Mouse (Mus musculus): Measurements from ENCODE around the gene Iqcf3. TPM values are rescaled to one million over a fixed set of nuclear protein-coding genes. Genes with fewer than 3 reads are reported as not detected.

Iqcf3 gene
- polyA plus RNA-seq, 1 experiment from 2014 or later, result not detected

DNA sequence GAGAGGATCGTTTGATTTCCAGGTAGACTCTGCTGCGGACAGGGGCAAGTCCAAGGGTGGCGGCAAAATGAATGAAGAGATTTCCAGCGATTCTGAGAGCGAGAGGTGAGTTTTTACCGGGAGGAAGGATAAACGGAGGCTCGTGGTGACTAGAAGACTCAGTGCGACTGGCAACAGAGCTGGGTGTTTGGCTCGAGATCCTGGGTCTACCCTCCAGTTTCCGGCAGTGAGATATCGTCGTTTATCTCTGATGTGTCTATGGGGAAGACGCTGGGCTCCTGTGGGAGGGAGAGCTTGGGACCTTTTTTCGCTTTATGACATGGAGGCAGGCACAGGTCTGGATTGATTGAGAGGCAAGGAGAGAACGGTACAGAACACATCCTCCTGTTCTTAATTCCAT is 83.8 kb downstream of the Iqcf3 start:
- ATAC-seq (replicated peaks; ENCODE audit: extremely low read depth, insufficient read depth, low FRiP score), result no peak
- no peak overlapping the region for H3K27ac ChIP-seq (ENCODE audit: low read length)

DNA sequence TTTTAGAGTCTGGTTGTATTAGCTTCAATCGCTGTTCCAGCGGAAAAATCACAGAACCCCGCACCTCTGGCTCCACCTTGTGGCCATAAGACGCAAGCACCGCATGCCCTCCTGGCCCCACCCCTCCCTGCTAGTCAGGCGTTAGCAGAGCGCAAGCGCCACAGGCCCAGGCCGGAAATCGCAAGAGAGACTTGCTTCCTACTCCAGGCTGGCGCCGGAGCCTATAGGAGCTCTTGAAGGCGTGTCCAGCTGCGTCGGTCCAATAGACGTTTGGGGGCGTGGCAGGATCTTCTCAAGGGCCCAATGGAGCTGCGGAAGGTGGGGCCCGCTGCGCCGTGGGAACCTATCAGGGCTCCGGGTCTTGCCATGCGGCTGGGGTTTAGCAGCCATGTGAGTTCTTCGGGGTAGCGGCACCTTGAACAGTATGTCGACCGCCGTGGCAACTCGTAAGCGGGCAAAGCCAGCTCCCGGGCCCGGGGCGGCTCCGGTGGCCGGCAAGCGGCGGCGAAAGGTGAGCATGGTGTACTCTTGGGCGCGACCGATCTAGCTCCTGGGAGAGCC is 84.4 kb downstream of the Iqcf3 start, which contains the start of gene Parp3:
Gene Parp3 (minus strand): TSS at position 26 of the 561 bp plus-strand sequence.
- ATAC-seq (replicated peaks; ENCODE audit: extremely low read depth, insufficient read depth, low FRiP score), result peak; percentile 98
- H3K9ac ChIP-seq (ENCODE audit: low read length), result peak within 1 kb of the TSS; percentile 64
- H3K9me3 ChIP-seq (replicated peaks; ENCODE audit: control insufficient read depth, low read length), result no peaks in the 10 kb centered on the region
- peak within 1 kb of the TSS; percentile 78 for H3K27ac ChIP-seq (ENCODE audit: low read length)
- H3K4me2 ChIP-seq (ENCODE audit: low read depth, low read length), result peak within 1 kb of the TSS; percentile 99
- peak within 1 kb of the TSS; percentile 62 for H3K4me3 ChIP-seq (ENCODE audit: low read length)
- no peaks in the 10 kb centered on the region for H3K27me3 ChIP-seq (ENCODE audit: control insufficient read depth, insufficient read depth, low read length)
- H3K36me3 ChIP-seq (ENCODE audit: control insufficient read depth, insufficient read depth), result peaks cover 13% of the 10 kb centered on the region
- 0% methylated on average over 41 of the region's 41 CpGs for WGBS
- H3K4me1 ChIP-seq (ENCODE audit: control insufficient read depth, insufficient read depth, low read length), result peaks cover 27% of the 10 kb centered on the region

More for the DNA sequence above, 83.8 kb downstream of the Iqcf3 start:
- peak overlapping the region; percentile 62 for H3K4me3 ChIP-seq (ENCODE audit: low read length)
- peak overlapping the region; percentile 62 for H3K9ac ChIP-seq (ENCODE audit: low read length)
- H3K9me3 ChIP-seq (replicated peaks; ENCODE audit: control insufficient read depth, low read length), result no peaks in the 10 kb centered on the region
- peak overlapping the region; percentile 99 for H3K4me2 ChIP-seq (ENCODE audit: low read depth, low read length)
- H3K4me1 ChIP-seq (ENCODE audit: control insufficient read depth, insufficient read depth, low read length), result peaks cover 27% of the 10 kb centered on the region
- H3K36me3 ChIP-seq (ENCODE audit: control insufficient read depth, insufficient read depth), result peaks cover 13% of the 10 kb centered on the region
- no peaks in the 10 kb centered on the region for H3K27me3 ChIP-seq (ENCODE audit: control insufficient read depth, insufficient read depth, low read length)
- WGBS, result 1% methylated on average over 16 of the region's 16 CpGs

DNA sequence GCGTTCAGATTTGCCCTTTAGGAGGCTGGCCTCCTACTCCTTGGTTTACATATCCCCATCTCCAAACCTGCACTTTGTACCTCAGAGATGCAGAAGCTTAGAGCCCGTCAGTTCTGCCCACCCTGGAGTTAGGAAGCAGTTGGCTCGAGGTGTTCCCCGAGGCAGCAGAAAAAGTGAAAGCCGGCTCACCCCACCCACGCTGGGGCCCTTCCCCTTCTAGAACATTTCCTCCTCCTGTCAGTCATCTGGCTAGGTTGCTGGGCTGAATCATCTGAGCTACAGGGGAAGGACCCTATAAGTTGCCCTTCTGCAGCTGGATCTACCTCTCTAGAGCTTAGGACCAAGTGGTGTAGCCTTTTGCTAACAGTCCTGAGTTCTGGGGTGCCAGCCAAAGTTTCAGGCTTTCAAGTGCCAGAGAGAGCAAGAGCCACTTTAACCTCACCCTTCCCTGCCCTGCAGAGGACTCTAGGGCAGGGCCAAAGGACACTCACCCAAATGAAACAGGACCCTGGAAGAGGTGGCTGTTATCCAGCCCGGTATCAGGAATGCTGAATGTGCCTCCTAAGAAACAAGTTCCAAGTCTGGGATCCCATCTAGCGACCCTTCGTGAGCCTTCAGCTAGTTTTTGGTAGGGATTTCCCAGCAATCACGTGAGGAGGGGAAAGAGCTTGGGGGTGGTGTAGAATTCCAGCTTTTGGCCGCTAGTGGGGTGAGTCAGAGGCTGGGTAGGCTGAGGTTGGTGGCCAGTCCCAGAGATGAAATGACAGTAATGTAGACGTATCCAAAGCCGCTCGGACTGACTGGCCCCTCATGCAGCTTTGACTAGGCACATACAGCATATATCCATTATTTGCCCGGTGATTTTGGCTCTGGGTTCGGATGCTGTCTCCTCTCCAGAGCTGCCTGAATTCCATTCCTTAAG is 85.2 kb downstream of the Iqcf3 start:
- peaks cover 7% of the 10 kb centered on the region for H3K36me3 ChIP-seq (ENCODE audit: control insufficient read depth, insufficient read depth)
- peak overlapping the region; percentile 64 for H3K9ac ChIP-seq (ENCODE audit: low read length)
- H3K4me3 ChIP-seq (ENCODE audit: low read length), result peak overlapping the region; percentile 34
- 21% methylated on average over 16 of the region's 16 CpGs for WGBS
- ATAC-seq (replicated peaks; ENCODE audit: extremely low read depth, insufficient read depth, low FRiP score), result peak; percentile 13
- H3K4me1 ChIP-seq (ENCODE audit: control insufficient read depth, insufficient read depth, low read length), result peaks cover 27% of the 10 kb centered on the region
- peak overlapping the region; percentile 78 for H3K27ac ChIP-seq (ENCODE audit: low read length)
- no peaks in the 10 kb centered on the region for H3K9me3 ChIP-seq (replicated peaks; ENCODE audit: control insufficient read depth, low read length)
- no peaks in the 10 kb centered on the region for H3K27me3 ChIP-seq (ENCODE audit: control insufficient read depth, insufficient read depth, low read length)
- H3K4me2 ChIP-seq (ENCODE audit: low read depth, low read length), result peak overlapping the region; percentile 63

DNA sequence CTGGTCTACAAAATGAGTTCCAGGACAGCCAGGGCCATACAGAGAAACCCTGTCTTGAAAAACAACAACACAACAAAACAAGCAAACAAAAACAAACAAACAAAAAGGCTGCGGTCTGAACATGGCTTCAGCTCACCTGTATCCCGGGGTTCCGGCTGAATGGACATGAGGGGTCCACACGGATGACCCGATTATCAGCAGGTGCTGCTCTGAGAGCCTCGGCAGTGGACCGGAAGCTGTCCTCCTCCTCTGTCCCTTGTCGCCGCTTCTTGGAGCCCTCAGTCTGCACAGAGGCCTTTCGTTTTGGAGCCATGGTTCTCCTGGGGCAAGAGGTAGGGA is 85.8 kb downstream of the Iqcf3 start, which contains the start of gene Rrp9:
Gene Rrp9 (plus strand): TSS at position 301 of the 339 bp plus-strand sequence.
- H3K9ac ChIP-seq (ENCODE audit: low read length), result peak within 1 kb of the TSS; percentile 64
- peak within 1 kb of the TSS; percentile 34 for H3K4me3 ChIP-seq (ENCODE audit: low read length)
- peaks cover 2% of the 10 kb centered on the region; the same call in 1 of the 2 replicates for H3K36me3 ChIP-seq (ENCODE audit: control insufficient read depth, insufficient read depth)
- H3K9me3 ChIP-seq (replicated peaks; ENCODE audit: control insufficient read depth, low read length), result no peaks in the 10 kb centered on the region
- peaks cover 27% of the 10 kb centered on the region for H3K4me1 ChIP-seq (ENCODE audit: control insufficient read depth, insufficient read depth, low read length)
- WGBS, result 80% methylated on average over 10 of the region's 10 CpGs
- no peak for ATAC-seq (replicated peaks; ENCODE audit: extremely low read depth, insufficient read depth, low FRiP score)
- H3K27ac ChIP-seq (ENCODE audit: low read length), result peak within 1 kb of the TSS; percentile 78
- H3K4me2 ChIP-seq (ENCODE audit: low read depth, low read length), result peak within 1 kb of the TSS; percentile 63
- H3K27me3 ChIP-seq (ENCODE audit: control insufficient read depth, insufficient read depth, low read length), result no peaks in the 10 kb centered on the region

DNA sequence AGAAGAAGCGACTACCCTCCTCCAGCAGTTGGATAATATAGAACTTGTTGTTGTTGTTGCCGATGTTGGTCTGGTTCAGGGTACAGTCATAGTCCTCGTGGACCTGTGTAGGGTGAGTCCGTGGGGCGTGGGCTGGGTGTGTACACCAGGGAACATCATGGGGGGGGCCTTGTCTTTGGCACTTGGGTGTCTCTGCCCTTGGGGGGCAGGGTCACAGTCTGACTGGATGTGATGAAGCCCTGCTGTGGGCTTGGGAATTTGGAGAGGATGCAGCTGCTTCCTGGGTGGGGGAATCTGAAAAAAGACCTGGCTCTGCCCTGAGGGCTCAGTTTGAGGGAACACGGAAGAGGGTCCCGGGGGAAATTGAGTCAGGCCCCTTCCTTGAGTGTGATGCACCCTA is 86.4 kb downstream of the Iqcf3 start:
- no peak overlapping the region for H3K4me2 ChIP-seq (ENCODE audit: low read depth, low read length)
- peaks cover 27% of the 10 kb centered on the region for H3K4me1 ChIP-seq (ENCODE audit: control insufficient read depth, insufficient read depth, low read length)
- no peaks in the 10 kb centered on the region for H3K36me3 ChIP-seq (ENCODE audit: control insufficient read depth, insufficient read depth)
- no peak overlapping the region for H3K4me3 ChIP-seq (ENCODE audit: low read length)
- no peaks in the 10 kb centered on the region for H3K27me3 ChIP-seq (ENCODE audit: control insufficient read depth, insufficient read depth, low read length)
- no peak for ATAC-seq (replicated peaks; ENCODE audit: extremely low read depth, insufficient read depth, low FRiP score)
- no peaks in the 10 kb centered on the region for H3K9me3 ChIP-seq (replicated peaks; ENCODE audit: control insufficient read depth, low read length)
- no peak overlapping the region for H3K9ac ChIP-seq (ENCODE audit: low read length)
- WGBS, result 72% methylated on average over 7 of the region's 7 CpGs
- no peak overlapping the region for H3K27ac ChIP-seq (ENCODE audit: low read length)

DNA sequence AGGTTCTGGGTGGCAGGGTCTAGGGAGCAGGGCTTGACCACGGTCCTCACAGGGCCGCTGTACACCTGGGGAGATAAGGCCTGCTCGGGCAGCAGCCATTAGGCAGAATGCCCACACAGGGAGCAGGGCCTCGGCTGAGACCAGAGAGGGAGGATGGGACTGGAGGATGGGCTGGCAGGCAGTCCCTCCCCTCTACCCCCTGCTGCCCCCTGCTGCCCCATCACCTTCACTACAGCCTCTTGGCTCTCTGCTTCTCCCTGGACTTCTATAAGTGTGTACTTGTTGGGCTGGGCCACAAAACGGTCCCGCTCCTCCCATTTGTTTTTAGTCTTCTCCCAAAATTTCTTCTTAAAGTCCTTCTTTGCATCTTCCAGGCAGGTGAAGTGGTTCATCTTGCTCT is 87.0 kb downstream of the Iqcf3 start:
- H3K9me3 ChIP-seq (replicated peaks; ENCODE audit: control insufficient read depth, low read length), result no peaks in the 10 kb centered on the region
- WGBS, result 5% methylated on average over 6 of the region's 6 CpGs
- H3K4me3 ChIP-seq (ENCODE audit: low read length), result no peak overlapping the region
- no peaks in the 10 kb centered on the region for H3K36me3 ChIP-seq (ENCODE audit: control insufficient read depth, insufficient read depth)
- peaks cover 27% of the 10 kb centered on the region for H3K4me1 ChIP-seq (ENCODE audit: control insufficient read depth, insufficient read depth, low read length)
- H3K27ac ChIP-seq (ENCODE audit: low read length), result no peak overlapping the region
- no peak overlapping the region; the same call in 1 of the 2 replicates for H3K9ac ChIP-seq (ENCODE audit: low read length)
- no peak for ATAC-seq (replicated peaks; ENCODE audit: extremely low read depth, insufficient read depth, low FRiP score)
- no peak overlapping the region for H3K4me2 ChIP-seq (ENCODE audit: low read depth, low read length)
- no peaks in the 10 kb centered on the region for H3K27me3 ChIP-seq (ENCODE audit: control insufficient read depth, insufficient read depth, low read length)

DNA sequence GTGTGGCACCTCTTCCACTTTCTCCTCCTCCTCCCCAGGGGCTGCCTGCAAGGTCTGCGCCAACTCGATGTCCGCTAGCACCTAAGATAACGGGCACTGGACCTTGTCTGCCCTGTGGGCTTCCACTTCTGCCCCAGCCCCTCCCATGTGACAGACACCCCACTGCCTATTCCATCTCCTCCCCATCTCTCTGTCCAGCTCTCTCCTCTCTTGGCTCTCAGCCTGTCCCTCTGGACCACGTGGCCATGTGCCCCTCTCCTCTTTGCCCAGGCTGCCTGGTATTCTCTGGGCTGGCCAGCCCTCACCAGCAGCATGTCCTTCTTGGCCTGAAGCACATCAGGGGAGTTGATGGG is 87.7 kb downstream of the Iqcf3 start:
- Histone ChIP-seq H3K4me3 (ENCODE audit: low read length) (no peak overlapping the region), H3K9ac (ENCODE audit: low read length) (no peak overlapping the region), H3K27ac (ENCODE audit: low read length) (no peak overlapping the region), H3K4me2 (ENCODE audit: low read depth, low read length) (no peak overlapping the region), H3K36me3 (ENCODE audit: control insufficient read depth, insufficient read depth) (no peaks in the 10 kb centered on the region), H3K27me3 (ENCODE audit: control insufficient read depth, insufficient read depth, low read length) (no peaks in the 10 kb centered on the region), H3K9me3 (replicated peaks; ENCODE audit: control insufficient read depth, low read length) (no peaks in the 10 kb centered on the region), H3K4me1 (ENCODE audit: control insufficient read depth, insufficient read depth, low read length) (peaks cover 27% of the 10 kb centered on the region)
- ATAC-seq (replicated peaks; ENCODE audit: extremely low read depth, insufficient read depth, low FRiP score), result no peak
- WGBS, result 81% methylated on average over 5 of the region's 5 CpGs

DNA sequence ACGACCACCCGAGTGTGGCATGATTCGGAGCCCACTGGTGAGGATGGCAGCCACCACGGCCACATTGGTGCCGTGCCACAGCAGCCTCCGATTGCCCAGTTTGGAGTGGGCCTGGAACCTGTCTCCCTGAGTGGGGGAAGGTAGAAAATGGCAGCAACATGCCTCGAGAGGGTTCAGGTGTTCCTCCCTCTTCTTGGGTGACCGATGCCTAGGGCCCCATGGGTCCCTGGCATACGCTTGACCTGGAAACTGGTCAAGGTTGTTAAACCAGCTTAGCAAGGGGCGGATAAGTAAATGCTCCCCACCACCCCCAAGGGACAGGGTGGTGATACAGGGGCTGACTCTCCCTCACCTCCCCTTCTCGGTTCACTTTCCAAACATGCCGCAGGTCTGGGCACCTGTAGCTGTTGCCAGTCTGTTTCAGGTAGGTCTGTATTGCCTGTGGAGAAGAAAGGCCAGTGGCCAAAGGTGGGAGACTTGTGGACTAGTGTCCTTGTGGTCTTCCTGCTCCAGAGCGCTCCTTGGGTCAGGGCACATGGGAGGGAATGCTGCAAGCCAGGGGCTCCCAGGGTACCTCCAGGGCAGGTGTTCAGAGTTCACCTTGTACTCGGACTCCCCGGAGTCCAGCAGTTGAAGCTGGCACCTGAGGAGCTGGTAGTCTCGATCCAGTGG is 88.2 kb downstream of the Iqcf3 start:
- H3K36me3 ChIP-seq (ENCODE audit: control insufficient read depth, insufficient read depth), result no peaks in the 10 kb centered on the region
- H3K4me1 ChIP-seq (ENCODE audit: control insufficient read depth, insufficient read depth, low read length), result peaks cover 26% of the 10 kb centered on the region
- no peak overlapping the region for H3K4me2 ChIP-seq (ENCODE audit: low read depth, low read length)
- 91% methylated on average over 16 of the region's 16 CpGs for WGBS
- H3K27me3 ChIP-seq (ENCODE audit: control insufficient read depth, insufficient read depth, low read length), result no peaks in the 10 kb centered on the region
- no peak for ATAC-seq (replicated peaks; ENCODE audit: extremely low read depth, insufficient read depth, low FRiP score)
- no peak overlapping the region for H3K27ac ChIP-seq (ENCODE audit: low read length)
- H3K9ac ChIP-seq (ENCODE audit: low read length), result no peak overlapping the region
- H3K9me3 ChIP-seq (replicated peaks; ENCODE audit: control insufficient read depth, low read length), result no peaks in the 10 kb centered on the region
- no peak overlapping the region for H3K4me3 ChIP-seq (ENCODE audit: low read length)

DNA sequence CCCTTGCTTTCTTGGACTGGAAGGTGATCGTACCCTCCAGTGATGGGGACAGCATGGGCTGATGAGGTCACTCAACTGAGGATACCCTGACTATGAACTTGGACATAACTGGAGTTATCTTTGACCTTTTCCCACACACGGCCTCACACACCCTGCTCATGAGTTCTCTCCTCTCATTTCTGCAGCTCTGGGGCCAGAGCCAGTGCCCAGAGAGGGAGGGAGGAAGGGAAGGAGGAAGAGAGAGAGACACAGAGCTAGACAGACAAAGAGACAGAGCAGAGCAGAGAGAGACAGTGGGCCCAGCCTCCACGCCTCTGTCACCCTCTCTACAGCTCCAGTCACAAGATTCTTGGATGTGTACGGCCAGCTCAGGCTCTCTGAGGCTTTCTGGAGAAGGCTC is 89.1 kb downstream of the Iqcf3 start:
- Histone ChIP-seq H3K4me3 (ENCODE audit: low read length) (no peak overlapping the region), H3K36me3 (ENCODE audit: control insufficient read depth, insufficient read depth) (no peaks in the 10 kb centered on the region), H3K27me3 (ENCODE audit: control insufficient read depth, insufficient read depth, low read length) (no peaks in the 10 kb centered on the region), H3K9ac (ENCODE audit: low read length) (no peak overlapping the region), H3K4me1 (ENCODE audit: control insufficient read depth, insufficient read depth, low read length) (peaks cover 19% of the 10 kb centered on the region), H3K9me3 (replicated peaks; ENCODE audit: control insufficient read depth, low read length) (no peaks in the 10 kb centered on the region), H3K4me2 (ENCODE audit: low read depth, low read length) (no peak overlapping the region), H3K27ac (ENCODE audit: low read length) (peak overlapping the region; percentile 20; the same call in 1 of the 2 replicates)
- ATAC-seq (replicated peaks; ENCODE audit: extremely low read depth, insufficient read depth, low FRiP score), result no peak
- 54% methylated on average over 4 of the region's 4 CpGs for WGBS
